Comparison of ENCODE assay signal across 9 mouse cellular contexts in genomic region chr8:119425533-119425932, GRCm38 (mm10). TPM values are rescaled to one million over a fixed set of nuclear protein-coding genes. Genes with fewer than 3 reads are reported as not detected.
A peak's percentile ranks its signal among the peaks of the same experiment; 100 is the strongest.
DNase-seq lines count a peak whose midpoint lies in the region; ATAC-seq and TF ChIP-seq lines count a peak whose summit lies in the region.
"Had no signal": no experiment of that assay in that cellular context is flagged by ENCODE, and none has a peak within 500 bp of the region (broad histone marks: within the 10 kb centered on the region; RNA-seq: fewer than 3 reads in every experiment).

No protein-coding gene starts in this region.

- no peak overlapping the region for H3K9ac ChIP-seq in heart, embryonic 11.5 days (ENCODE audit: low read depth, low read length)
- H3K9ac ChIP-seq in kidney, postnatal 0 days (ENCODE audit: low read depth, low read length), result no peak overlapping the region
- no peak overlapping the region for H3K9ac ChIP-seq in forebrain, embryonic 11.5 days (ENCODE audit: low read length)
- no peak overlapping the region for H3K9ac ChIP-seq in midbrain, embryonic 13.5 days (replicated peaks)
- H3K9ac ChIP-seq: embryonic facial prominence, embryonic 13.5 days had no signal

- 62% methylated on average over 10 of the region's 10 CpGs for WGBS in heart, embryonic 11.5 days (ENCODE audit: insufficient replicate concordance)
- 65% methylated on average over 10 of the region's 10 CpGs for WGBS in kidney, postnatal 0 days
- WGBS in forebrain, embryonic 11.5 days, result 85% methylated on average over 10 of the region's 10 CpGs
- WGBS in midbrain, embryonic 13.5 days, result 88% methylated on average over 10 of the region's 10 CpGs

- no peak for TF ChIP-seq CTCF in kidney, postnatal 0 days (IDR thresholded peaks at IDR 0.05; ENCODE audit: low read depth)

- H3K4me2 ChIP-seq in heart, embryonic 11.5 days, result no peak overlapping the region
- no peak overlapping the region for H3K4me2 ChIP-seq in kidney, postnatal 0 days (ENCODE audit: low read length)
- no peak overlapping the region for H3K4me2 ChIP-seq in forebrain, embryonic 11.5 days (ENCODE audit: low read depth, low read length, severe bottlenecking)
- no peak overlapping the region for H3K4me2 ChIP-seq in midbrain, embryonic 13.5 days (replicated peaks)
- H3K4me2 ChIP-seq: embryonic facial prominence, embryonic 13.5 days had no signal

- no peaks in the 10 kb centered on the region for H3K36me3 ChIP-seq in heart, embryonic 11.5 days (ENCODE audit: control insufficient read depth, insufficient read depth, low read length)
- no peaks in the 10 kb centered on the region for H3K36me3 ChIP-seq in kidney, postnatal 0 days (ENCODE audit: insufficient read depth, low read length)
- no peaks in the 10 kb centered on the region for H3K36me3 ChIP-seq in forebrain, embryonic 11.5 days (ENCODE audit: control insufficient read depth, insufficient read depth, low read length)
- H3K36me3 ChIP-seq in midbrain, embryonic 13.5 days, result no peaks in the 10 kb centered on the region
- H3K36me3 ChIP-seq: embryonic facial prominence, embryonic 13.5 days had no signal

- H3K27ac ChIP-seq in heart, embryonic 11.5 days (ENCODE audit: low read depth, low read length), result no peak overlapping the region
- peak overlapping the region; percentile 66 for H3K27ac ChIP-seq in kidney, postnatal 0 days
- H3K27ac ChIP-seq in forebrain, embryonic 11.5 days (ENCODE audit: low read depth, low read length), result no peak overlapping the region
- H3K27ac ChIP-seq in midbrain, embryonic 13.5 days, result no peak overlapping the region

- peak; percentile 98 for DNase-seq in heart, adult 11 months
- DNase-seq in heart, adult 8-10 months (ENCODE audit: low spot score), result peak; percentile 83
- peak; percentile 51 for DNase-seq in kidney, postnatal 0 days (ENCODE audit: low spot score)
- peak; percentile 73 to 80 for DNase-seq in lung, postnatal 4 days
- DNase-seq in thymus, postnatal 4 days, result peak; percentile 77
- DNase-seq in forebrain, embryonic 11.5 days (ENCODE audit: low spot score), result no peak

- no peaks in the 10 kb centered on the region for H3K9me3 ChIP-seq in heart, embryonic 11.5 days (replicated peaks; ENCODE audit: control insufficient read depth, low read length)
- H3K9me3 ChIP-seq in kidney, postnatal 0 days (replicated peaks; ENCODE audit: low read length), result no peaks in the 10 kb centered on the region
- no peaks in the 10 kb centered on the region for H3K9me3 ChIP-seq in forebrain, embryonic 11.5 days (ENCODE audit: control insufficient read depth, low read length)
- no peaks in the 10 kb centered on the region for H3K9me3 ChIP-seq in midbrain, embryonic 13.5 days
- H3K9me3 ChIP-seq: embryonic facial prominence, embryonic 13.5 days had no signal

- no peak for ATAC-seq in heart, embryonic 11.5 days (replicated peaks; ENCODE audit: insufficient number of reproducible peaks, low FRiP score, low TSS enrichment)
- ATAC-seq in kidney, postnatal 0 days (replicated peaks; ENCODE audit: low FRiP score, low read depth), result no peak; the same call in 1 of the 2 replicates
- ATAC-seq in forebrain, embryonic 11.5 days (replicated peaks; ENCODE audit: low FRiP score), result no peak
- ATAC-seq in midbrain, embryonic 13.5 days, result no peak

- H3K27me3 ChIP-seq in heart, embryonic 11.5 days (ENCODE audit: control insufficient read depth, insufficient read depth, low read length), result peaks cover 5% of the 10 kb centered on the region; the same call in 1 of the 2 replicates
- no peaks in the 10 kb centered on the region for H3K27me3 ChIP-seq in kidney, postnatal 0 days (ENCODE audit: insufficient read depth, low read length)
- H3K27me3 ChIP-seq in forebrain, embryonic 11.5 days (ENCODE audit: control insufficient read depth, insufficient read depth, low read length), result no peaks in the 10 kb centered on the region
- H3K27me3 ChIP-seq in midbrain, embryonic 13.5 days, result no peaks in the 10 kb centered on the region
- H3K27me3 ChIP-seq: embryonic facial prominence, embryonic 13.5 days had no signal

- H3K4me3 ChIP-seq in heart, embryonic 11.5 days (ENCODE audit: low read depth, low read length), result no peak overlapping the region
- no peak overlapping the region for H3K4me3 ChIP-seq in kidney, postnatal 0 days (replicated peaks; ENCODE audit: low read depth, low read length)
- no peak overlapping the region for H3K4me3 ChIP-seq in forebrain, embryonic 11.5 days (ENCODE audit: low read depth, low read length)
- H3K4me3 ChIP-seq in midbrain, embryonic 13.5 days (replicated peaks), result no peak overlapping the region
- H3K4me3 ChIP-seq: embryonic facial prominence, embryonic 13.5 days had no signal

- peaks cover 9% of the 10 kb centered on the region for H3K4me1 ChIP-seq in heart, embryonic 11.5 days (ENCODE audit: control insufficient read depth, insufficient read depth, low read length)
- H3K4me1 ChIP-seq in kidney, postnatal 0 days (replicated peaks; ENCODE audit: insufficient read depth, low read length), result peaks cover 32% of the 10 kb centered on the region
- H3K4me1 ChIP-seq in forebrain, embryonic 11.5 days (replicated peaks; ENCODE audit: control insufficient read depth, insufficient read depth, low read length), result 0 out of 2 replicates have a peak, but pooled peaks cover 2% of the 10 kb centered on the region
- peaks cover 6% of the 10 kb centered on the region for H3K4me1 ChIP-seq in midbrain, embryonic 13.5 days (replicated peaks)

RNA-seq across cellular contexts. Expression of gene Osgin1, which starts 8.4 kb away (rescaled TPM):
- polyA plus RNA-seq in heart, embryonic 11.5 days (2014; fragmentation: Nextera tagmentation; extraction: Ambion mirVana), result 0.39 and 0.94 TPM in 2 replicates
- 1 to 10 TPM; 3.4 to 7.6 (median 5.8) TPM for total RNA-seq in heart, adult 8-10 months (2022)
- polyA plus RNA-seq in kidney, postnatal 0 days (2015; fragmentation: Nextera tagmentation; extraction: Ambion mirVana), result 4.1 and 4.4 TPM in 2 replicates
- 0.09 TPM in 1 of 2 replicates, not detected in the other for polyA plus RNA-seq in forebrain, embryonic 11.5 days (2014; fragmentation: Nextera tagmentation; extraction: Ambion mirVana)
- polyA plus RNA-seq in midbrain, embryonic 13.5 days (2015; fragmentation: Nextera tagmentation; extraction: Ambion mirVana), result 0.10 and 0.28 TPM in 2 replicates

RNA-seq across cellular contexts. Expression of gene Necab2, which starts 21.0 kb away (rescaled TPM):
- 1.4 and 2.0 TPM in 2 replicates for polyA plus RNA-seq in heart, embryonic 11.5 days (2014; fragmentation: Nextera tagmentation; extraction: Ambion mirVana)
- not detected for total RNA-seq in heart, adult 8-10 months (2022)
- polyA plus RNA-seq in kidney, postnatal 0 days (2015; fragmentation: Nextera tagmentation; extraction: Ambion mirVana), result 0.61 and 0.79 TPM in 2 replicates
- polyA plus RNA-seq in forebrain, embryonic 11.5 days (2014; fragmentation: Nextera tagmentation; extraction: Ambion mirVana), result 15.3 and 18.3 TPM in 2 replicates
- polyA plus RNA-seq in midbrain, embryonic 13.5 days (2015; fragmentation: Nextera tagmentation; extraction: Ambion mirVana), result 34.9 and 37.6 TPM in 2 replicates

RNA-seq across cellular contexts. Expression of gene Mlycd, which starts 30.9 kb away (rescaled TPM):
- polyA plus RNA-seq in heart, embryonic 11.5 days (2014; fragmentation: Nextera tagmentation; extraction: Ambion mirVana), result 14.2 and 19.0 TPM in 2 replicates
- total RNA-seq in heart, adult 8-10 months (2022), result 100 to 1,000 TPM; 102 to 129 (median 123) TPM
- 19.5 and 21.9 TPM in 2 replicates for polyA plus RNA-seq in kidney, postnatal 0 days (2015; fragmentation: Nextera tagmentation; extraction: Ambion mirVana)
- polyA plus RNA-seq in forebrain, embryonic 11.5 days (2014; fragmentation: Nextera tagmentation; extraction: Ambion mirVana), result 12.0 and 13.5 TPM in 2 replicates
- polyA plus RNA-seq in midbrain, embryonic 13.5 days (2015; fragmentation: Nextera tagmentation; extraction: Ambion mirVana), result 11.8 and 13.8 TPM in 2 replicates
